Mouse (Mus musculus): ENCODE measurements around the gene Gstp1. TPM values are rescaled to one million over a fixed set of nuclear protein-coding genes. Genes with fewer than 3 reads are reported as not detected.

Gstp1 gene
- polyA plus RNA-seq, 1 experiment from 2014 or later: 470 TPM

DNA sequence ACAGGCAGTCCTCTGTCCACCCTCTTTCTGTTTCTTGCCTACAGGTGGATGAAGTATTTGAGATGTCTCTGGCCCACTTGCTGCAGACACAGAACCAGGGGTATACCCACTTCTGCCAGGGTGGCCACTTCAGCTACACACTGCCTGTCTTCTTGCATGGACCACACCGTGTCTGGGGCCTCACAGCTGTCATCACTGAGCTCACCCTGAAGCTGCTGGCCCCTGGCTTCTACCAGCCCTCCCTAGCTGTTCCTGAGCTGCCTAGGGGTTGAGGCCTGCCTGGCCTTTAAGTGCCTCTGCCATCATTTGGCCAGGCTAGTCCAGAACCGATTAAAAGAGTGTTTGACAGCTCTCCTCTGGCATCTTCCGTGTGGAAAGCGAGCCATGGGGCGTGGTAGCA lies 36.0 kb downstream of the Gstp1 start:
- Histone ChIP-seq H3K4me3 (peak overlapping the region; percentile 82), H3K27ac (peak overlapping the region; percentile 97), H3K9me3 (no peaks in the 10 kb centered on the region)

DNA sequence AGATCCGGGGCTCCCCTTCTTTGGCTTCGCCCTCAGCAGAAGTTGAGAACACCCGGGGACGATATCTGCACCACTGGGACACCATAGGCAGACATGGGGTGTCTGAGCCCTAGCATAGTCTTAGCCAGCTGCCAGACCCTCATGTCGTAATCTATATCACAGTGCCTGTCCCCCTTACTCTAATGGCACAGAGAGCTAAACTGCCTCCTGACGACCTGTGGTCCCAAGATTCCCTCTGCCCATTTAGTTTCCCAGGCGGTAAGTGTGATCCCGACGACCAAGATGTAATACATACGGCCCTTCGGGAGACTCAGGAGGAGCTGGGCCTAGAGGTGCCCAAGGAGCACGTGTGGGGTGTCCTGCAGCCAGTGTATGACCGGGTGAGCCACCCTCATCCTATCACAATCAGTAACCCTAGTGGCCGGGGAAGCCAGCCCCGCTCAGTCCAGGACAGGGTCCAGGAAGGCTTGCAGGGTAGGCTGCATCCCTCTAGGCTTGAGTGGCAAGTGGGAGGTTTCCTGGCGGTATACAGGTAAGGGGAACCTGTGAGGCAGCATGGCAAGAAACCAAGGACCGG lies 36.7 kb downstream of the Gstp1 start:
- peak overlapping the region; percentile 97 for H3K27ac ChIP-seq
- peaks cover 64% of the 10 kb centered on the region for H3K4me1 ChIP-seq
- peak overlapping the region; percentile 82 for H3K4me3 ChIP-seq
- no peak for DNase-seq (ENCODE audit: low spot score)
- 0 out of 2 replicates have a peak, but pooled peaks cover 7% of the 10 kb centered on the region for H3K27me3 ChIP-seq (ENCODE audit: insufficient read depth, poor library complexity, severe bottlenecking)
- peaks cover 23% of the 10 kb centered on the region for H3K36me3 ChIP-seq
- 19% methylated on average over 17 of the region's 17 CpGs for WGBS
- no peaks in the 10 kb centered on the region for H3K9me3 ChIP-seq

More for the DNA sequence above, 36.0 kb downstream of the Gstp1 start:
- H3K27me3 ChIP-seq (ENCODE audit: insufficient read depth, poor library complexity, severe bottlenecking): 0 out of 2 replicates have a peak, but pooled peaks cover 7% of the 10 kb centered on the region
- peaks cover 30% of the 10 kb centered on the region for H3K36me3 ChIP-seq
- DNase-seq (ENCODE audit: low spot score): no peak
- peaks cover 63% of the 10 kb centered on the region for H3K4me1 ChIP-seq
- WGBS: 71% methylated on average over 5 of the region's 5 CpGs

- peak; percentile 99 for DNase-seq (ENCODE audit: low spot score)
- Histone ChIP-seq H3K27me3 (ENCODE audit: insufficient read depth, poor library complexity, severe bottlenecking) (0 out of 2 replicates have a peak, but pooled peaks cover 7% of the 10 kb centered on the region), H3K36me3 (peaks cover 17% of the 10 kb centered on the region), H3K9me3 (no peaks in the 10 kb centered on the region), H3K4me3 (peak within 1 kb of the TSS; percentile 82), H3K4me1 (peaks cover 62% of the 10 kb centered on the region), H3K27ac (peak within 1 kb of the TSS; percentile 97)
- under 1% methylated on average over 64 of the region's 64 CpGs for WGBS
Observed at GRCm38 (mm10) chr19:4000119-4000900, 37.5 kb downstream of the Gstp1 start, which contains the start of the genes Nudt8 and Gm49405. Gene Nudt8 (plus strand): TSS chr19:4000580. Gene Gm49405 (plus strand): TSS chr19:4000626.

GRCm38 (mm10) chr19:3999121-3999730 lies 38.6 kb downstream of the Gstp1 start:
- peaks cover 51% of the 10 kb centered on the region for H3K4me1 ChIP-seq
- DNase-seq (ENCODE audit: low spot score): no peak
- peaks cover 6% of the 10 kb centered on the region for H3K36me3 ChIP-seq
- H3K9me3 ChIP-seq: no peaks in the 10 kb centered on the region
- H3K4me3 ChIP-seq: peak overlapping the region; percentile 82
- 0 out of 2 replicates have a peak, but pooled peaks cover 7% of the 10 kb centered on the region for H3K27me3 ChIP-seq (ENCODE audit: insufficient read depth, poor library complexity, severe bottlenecking)
- H3K27ac ChIP-seq: peak overlapping the region; percentile 97; the same call in 1 of the 2 replicates
- WGBS: 76% methylated on average over 9 of the region's 9 CpGs

DNA sequence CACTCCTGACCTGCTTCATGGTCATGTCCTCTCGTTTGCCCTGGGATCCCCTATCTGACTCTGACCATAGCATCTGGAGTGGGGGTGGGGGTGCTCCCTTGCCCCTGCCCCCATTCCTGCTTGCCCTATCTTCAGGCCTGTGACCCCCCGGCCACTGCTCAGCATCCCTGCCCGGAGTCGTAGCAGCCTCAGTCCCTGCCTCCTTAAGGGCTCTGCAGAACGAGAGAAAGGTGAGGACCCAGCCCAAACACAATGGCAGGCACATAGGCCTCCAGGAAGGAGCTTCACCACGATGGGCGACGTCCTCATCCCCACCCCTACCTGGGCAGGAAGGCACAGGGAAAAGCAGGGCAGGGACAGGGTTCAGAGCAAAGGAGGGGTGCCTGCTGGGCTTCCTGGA lies 39.5 kb downstream of the Gstp1 start:
- Histone ChIP-seq H3K4me1 (peaks cover 43% of the 10 kb centered on the region), H3K4me3 (no peak overlapping the region), H3K27me3 (ENCODE audit: insufficient read depth, poor library complexity, severe bottlenecking) (0 out of 2 replicates have a peak, but pooled peaks cover 7% of the 10 kb centered on the region), H3K27ac (no peak overlapping the region; the same call in 1 of the 2 replicates), H3K9me3 (no peaks in the 10 kb centered on the region), H3K36me3 (no peaks in the 10 kb centered on the region)
- WGBS: 76% methylated on average over 8 of the region's 8 CpGs
- DNase-seq (ENCODE audit: low spot score): no peak

DNA sequence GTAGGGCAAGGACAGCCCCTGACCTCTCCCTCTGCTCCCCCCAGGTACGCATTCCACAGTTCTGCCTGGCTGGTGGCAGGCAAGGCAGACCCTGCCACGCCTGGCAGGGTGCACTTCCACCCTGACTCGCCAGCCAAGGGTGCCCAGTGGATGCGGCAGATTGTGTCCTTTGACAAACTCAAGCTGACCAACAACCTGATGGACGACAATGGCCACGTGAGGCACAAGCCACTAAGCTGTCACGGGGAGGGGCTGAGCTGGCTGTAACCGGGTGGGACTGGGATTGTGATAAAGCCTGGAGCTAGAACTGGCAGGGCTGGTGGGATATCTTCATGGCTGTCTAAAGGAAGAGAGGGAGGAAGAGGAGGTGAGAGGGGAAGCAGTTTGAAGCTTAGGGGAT lies 40.6 kb downstream of the Gstp1 start:
- DNase-seq (ENCODE audit: low spot score): no peak
- H3K4me1 ChIP-seq: peaks cover 40% of the 10 kb centered on the region
- 44% methylated on average over 8 of the region's 8 CpGs for WGBS

DNA sequence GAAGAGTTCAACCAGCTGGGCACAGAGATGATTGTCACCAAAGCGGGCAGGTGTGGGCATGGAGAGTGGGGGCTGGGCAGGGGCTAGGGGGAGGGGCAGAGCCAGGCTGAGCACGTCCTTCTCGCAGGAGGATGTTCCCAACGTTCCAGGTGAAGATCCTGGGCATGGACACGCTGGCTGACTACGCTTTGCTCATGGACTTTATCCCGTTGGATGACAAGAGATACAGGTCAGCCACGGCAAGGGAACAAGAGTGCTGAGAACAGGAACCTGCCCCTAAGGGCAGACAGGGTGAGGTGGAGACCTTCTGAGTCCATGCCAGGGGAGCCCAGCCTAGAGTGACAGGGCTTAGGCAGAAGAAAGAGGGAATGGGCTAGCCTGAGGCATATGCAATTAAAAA lies 41.0 kb downstream of the Gstp1 start:
- Histone ChIP-seq H3K36me3 (no peaks in the 10 kb centered on the region), H3K4me3 (no peak overlapping the region), H3K4me1 (peaks cover 37% of the 10 kb centered on the region), H3K9me3 (no peaks in the 10 kb centered on the region), H3K27ac (no peak overlapping the region), H3K27me3 (ENCODE audit: insufficient read depth, poor library complexity, severe bottlenecking) (0 out of 2 replicates have a peak, but pooled peaks cover 7% of the 10 kb centered on the region)
- WGBS: 77% methylated on average over 8 of the region's 8 CpGs
- no peak for DNase-seq (ENCODE audit: low spot score)

More for the DNA sequence above, 40.6 kb downstream of the Gstp1 start:
- Histone ChIP-seq H3K27me3 (ENCODE audit: insufficient read depth, poor library complexity, severe bottlenecking) (0 out of 2 replicates have a peak, but pooled peaks cover 7% of the 10 kb centered on the region), H3K27ac (no peak overlapping the region), H3K4me3 (no peak overlapping the region), H3K36me3 (no peaks in the 10 kb centered on the region), H3K9me3 (no peaks in the 10 kb centered on the region)

- no peak for DNase-seq (ENCODE audit: low spot score)
- no peak overlapping the region for H3K4me3 ChIP-seq
- H3K27me3 ChIP-seq (ENCODE audit: insufficient read depth, poor library complexity, severe bottlenecking): 0 out of 2 replicates have a peak, but pooled peaks cover 9% of the 10 kb centered on the region
- no peak overlapping the region for H3K27ac ChIP-seq
- WGBS: 64% methylated on average over 7 of the region's 7 CpGs
- no peaks in the 10 kb centered on the region for H3K36me3 ChIP-seq
- H3K4me1 ChIP-seq: peaks cover 33% of the 10 kb centered on the region
- H3K9me3 ChIP-seq: no peaks in the 10 kb centered on the region
Observed at GRCm38 (mm10) chr19:3996106-3996505, 41.7 kb downstream of the Gstp1 start.

GRCm38 (mm10) chr19:3995505-3995904 lies 42.3 kb downstream of the Gstp1 start:
- no peaks in the 10 kb centered on the region for H3K9me3 ChIP-seq
- WGBS: 95% methylated on average over 3 of the region's 3 CpGs
- DNase-seq (ENCODE audit: low spot score): no peak
- no peaks in the 10 kb centered on the region for H3K36me3 ChIP-seq
- 0 out of 2 replicates have a peak, but pooled peaks cover 13% of the 10 kb centered on the region for H3K27me3 ChIP-seq (ENCODE audit: insufficient read depth, poor library complexity, severe bottlenecking)
- H3K4me3 ChIP-seq: no peak overlapping the region
- H3K27ac ChIP-seq: no peak overlapping the region
- peaks cover 35% of the 10 kb centered on the region for H3K4me1 ChIP-seq

DNA sequence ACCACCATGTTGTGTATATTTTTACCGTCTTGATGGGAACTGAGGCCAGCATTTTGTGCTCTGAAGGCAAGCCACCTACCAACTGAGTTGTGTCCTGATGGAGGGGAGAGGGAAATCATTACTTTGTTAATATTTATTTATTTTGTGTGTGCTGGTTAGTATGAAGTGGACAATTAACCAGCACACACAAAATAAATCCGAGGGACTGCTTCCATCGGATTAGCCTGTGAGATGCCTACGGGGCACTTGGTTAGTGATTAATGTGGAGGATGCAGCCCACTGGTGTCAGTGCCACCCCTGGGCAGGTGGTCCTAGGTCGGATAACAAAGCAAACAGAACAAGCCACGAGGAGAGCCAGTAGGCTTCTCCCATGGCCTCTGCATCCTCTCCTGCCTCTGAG lies 42.9 kb downstream of the Gstp1 start:
- no peak overlapping the region for H3K4me3 ChIP-seq
- H3K4me1 ChIP-seq: peaks cover 38% of the 10 kb centered on the region
- H3K27me3 ChIP-seq (ENCODE audit: insufficient read depth, poor library complexity, severe bottlenecking): 0 out of 2 replicates have a peak, but pooled peaks cover 13% of the 10 kb centered on the region
- no peak for DNase-seq (ENCODE audit: low spot score)
- WGBS: 67% methylated on average over 6 of the region's 6 CpGs
- H3K36me3 ChIP-seq: no peaks in the 10 kb centered on the region
- no peaks in the 10 kb centered on the region for H3K9me3 ChIP-seq
- H3K27ac ChIP-seq: no peak overlapping the region

DNA sequence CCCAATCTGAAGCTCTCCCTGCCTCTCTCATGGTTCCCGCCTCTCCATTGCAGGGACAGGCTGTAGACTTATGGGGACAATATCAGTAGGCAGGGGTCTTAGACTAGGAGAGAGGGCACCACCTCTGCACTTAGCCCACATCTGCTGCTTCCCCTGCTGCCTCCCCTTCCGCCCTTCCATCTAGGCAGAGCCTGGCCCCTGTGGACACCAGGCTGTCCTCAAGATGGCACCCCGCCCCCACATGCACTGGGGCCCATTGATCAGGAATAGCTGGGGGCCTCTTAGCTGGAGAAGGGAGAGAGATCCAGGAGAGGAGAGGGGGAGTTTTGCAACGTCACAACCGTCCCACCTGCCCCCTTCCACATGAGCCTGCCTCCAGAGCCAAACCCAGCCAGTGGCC lies 45.4 kb downstream of the Gstp1 start, which contains the start of gene Tbx10:
TSS of gene Tbx10 (plus strand) at position 337 of the 400 bp plus-strand sequence.
- Histone ChIP-seq H3K4me3 (no peak within 1 kb of the TSS), H3K9me3 (no peaks in the 10 kb centered on the region), H3K27ac (no peak within 1 kb of the TSS), H3K36me3 (no peaks in the 10 kb centered on the region), H3K4me1 (peaks cover 34% of the 10 kb centered on the region), H3K27me3 (ENCODE audit: insufficient read depth, poor library complexity, severe bottlenecking) (0 out of 2 replicates have a peak, but pooled peaks cover 6% of the 10 kb centered on the region)
- WGBS: 38% methylated on average over 5 of the region's 5 CpGs
- no peak for DNase-seq (ENCODE audit: low spot score)

DNA sequence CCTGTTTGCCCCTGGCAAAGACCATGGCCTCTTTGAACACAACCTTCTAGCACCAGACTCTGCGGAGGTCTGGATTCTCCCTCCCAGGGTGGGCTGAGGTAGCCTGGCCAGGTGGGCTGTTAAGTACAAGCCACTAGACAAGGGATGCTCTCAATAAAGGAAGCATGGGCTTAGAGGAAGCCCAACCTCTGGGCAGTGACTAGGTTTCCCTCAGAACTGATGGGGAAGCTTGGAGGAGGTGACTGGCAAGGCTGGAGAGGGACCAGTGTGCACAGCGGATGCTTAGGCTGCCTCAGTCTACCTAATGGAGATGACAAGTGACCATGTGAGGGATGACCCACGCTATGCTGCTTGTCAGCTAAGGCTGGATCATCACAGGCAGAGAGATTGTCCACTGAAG lies 45.8 kb downstream of the Gstp1 start:
- no peak for DNase-seq (ENCODE audit: low spot score)
- 0 out of 2 replicates have a peak, but pooled peaks cover 6% of the 10 kb centered on the region for H3K27me3 ChIP-seq (ENCODE audit: insufficient read depth, poor library complexity, severe bottlenecking)
- no peaks in the 10 kb centered on the region for H3K9me3 ChIP-seq
- 81% methylated on average over 3 of the region's 3 CpGs for WGBS
- no peak overlapping the region for H3K4me3 ChIP-seq
- H3K27ac ChIP-seq: no peak overlapping the region
- H3K36me3 ChIP-seq: no peaks in the 10 kb centered on the region
- H3K4me1 ChIP-seq: peaks cover 33% of the 10 kb centered on the region

Data from heart, embryonic 10.5 days (tissue).